Mouse (Mus musculus): ENCODE results near the gene Trim23. TPM values are rescaled to one million over a fixed set of nuclear protein-coding genes. Genes with fewer than 3 reads are reported as not detected.
"Not testable (repeated sequence)": the region's sequence is repeated elsewhere in the genome, so short reads cannot be mapped to it uniquely, and the experiment has no call there.

Gene Trim23
- polyA plus RNA-seq, 1 experiment from 2014 or later = 42.4 TPM

DNA sequence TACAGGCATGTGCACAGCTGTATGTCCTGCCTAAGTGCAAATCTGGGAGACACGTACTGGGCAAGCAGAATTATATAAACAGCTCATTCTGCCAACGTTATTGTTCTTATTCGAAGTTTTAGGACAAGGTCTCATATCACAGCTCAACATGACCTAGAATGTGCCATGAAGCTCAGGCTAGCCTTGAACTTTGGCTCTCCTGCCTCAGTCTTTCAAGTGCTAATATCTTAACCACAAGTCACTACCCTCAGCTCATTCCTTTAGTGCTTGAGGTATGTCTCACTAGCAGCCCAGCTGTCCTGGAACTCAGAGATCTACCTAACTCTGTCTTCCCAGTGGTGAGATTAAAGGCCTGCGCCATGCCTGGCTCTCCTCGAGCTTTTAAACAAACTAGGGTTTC lies 6.9 kb upstream of the Trim23 start:
- ATAC-seq (ENCODE audit: low FRiP score) = no peak

DNA sequence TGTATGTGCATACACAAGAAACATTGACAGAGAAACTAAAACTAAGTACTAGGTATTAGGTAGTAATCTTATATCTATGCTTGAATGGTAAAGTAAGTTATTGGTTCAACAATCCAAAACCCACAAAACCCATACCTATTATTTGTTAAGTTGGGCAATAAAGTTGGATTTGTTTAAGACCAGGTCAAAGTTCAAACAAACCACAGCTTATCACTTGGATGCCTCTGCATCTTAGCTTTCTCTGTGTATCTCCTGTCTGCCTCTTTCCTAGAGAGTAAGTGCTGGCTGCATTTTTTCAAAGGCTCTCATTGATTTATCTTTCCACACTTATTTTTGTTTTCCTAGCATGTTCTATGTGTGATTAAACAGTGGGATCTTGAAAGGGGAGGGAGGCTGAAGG lies 6.1 kb upstream of the Trim23 start:
- Histone ChIP-seq H3K4me3 (replicated peaks; ENCODE audit: low read length) (no peak overlapping the region), H3K9me3 (ENCODE audit: control insufficient read depth, low read length) (peaks cover 6% of the 10 kb centered on the region), H3K4me1 (replicated peaks; ENCODE audit: control insufficient read depth, insufficient read depth, low read length) (peaks cover 10% of the 10 kb centered on the region), H3K9ac (no peak overlapping the region), H3K27ac (no peak overlapping the region), H3K36me3 (replicated peaks; ENCODE audit: control insufficient read depth, insufficient read depth) (peaks cover 15% of the 10 kb centered on the region), H3K4me2 (replicated peaks) (no peak overlapping the region), H3K27me3 (ENCODE audit: control insufficient read depth, insufficient read depth, low read length) (no peaks in the 10 kb centered on the region)
- no peak for DNase-seq (ENCODE audit: low spot score)
- no peak for ATAC-seq (ENCODE audit: low FRiP score)

More for the DNA sequence above, 6.9 kb upstream of the Trim23 start:
- Histone ChIP-seq H3K4me2 (replicated peaks) (no peak overlapping the region), H3K27me3 (ENCODE audit: control insufficient read depth, insufficient read depth, low read length) (no peaks in the 10 kb centered on the region), H3K36me3 (replicated peaks; ENCODE audit: control insufficient read depth, insufficient read depth) (peaks cover 23% of the 10 kb centered on the region), H3K4me1 (replicated peaks; ENCODE audit: control insufficient read depth, insufficient read depth, low read length) (peaks cover 4% of the 10 kb centered on the region), H3K9me3 (ENCODE audit: control insufficient read depth, low read length) (peaks cover 6% of the 10 kb centered on the region), H3K9ac (no peak overlapping the region), H3K27ac (no peak overlapping the region), H3K4me3 (replicated peaks; ENCODE audit: low read length) (no peak overlapping the region)
- WGBS = 93% methylated on average over 5 of the region's 5 CpGs
- no peak for DNase-seq (ENCODE audit: low spot score)

DNA sequence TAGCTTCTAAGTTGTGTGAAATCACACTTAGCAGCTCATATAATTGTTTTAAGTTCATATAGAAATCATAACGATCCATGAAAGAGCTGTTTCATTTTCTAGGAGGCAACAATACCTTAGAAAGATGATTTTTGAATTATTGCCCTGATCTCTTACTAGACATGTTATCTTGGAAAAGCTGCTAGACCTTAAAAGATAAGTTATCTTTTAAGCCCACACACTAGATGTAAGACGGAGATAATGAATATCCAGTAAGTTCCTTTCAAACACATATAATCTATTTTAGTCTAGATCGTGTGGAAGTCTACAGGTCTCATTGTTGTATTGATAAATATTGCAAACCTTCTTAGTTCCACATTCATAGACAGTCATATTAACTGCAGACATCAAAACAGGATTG lies 1.7 kb upstream of the Trim23 start:
- Histone ChIP-seq H3K4me2 (replicated peaks) (peak overlapping the region; percentile 82), H3K9ac (peak overlapping the region; percentile 47), H3K4me3 (replicated peaks; ENCODE audit: low read length) (peak overlapping the region; percentile 90), H3K4me1 (replicated peaks; ENCODE audit: control insufficient read depth, insufficient read depth, low read length) (peaks cover 17% of the 10 kb centered on the region), H3K36me3 (replicated peaks; ENCODE audit: control insufficient read depth, insufficient read depth) (peaks cover 10% of the 10 kb centered on the region), H3K27me3 (ENCODE audit: control insufficient read depth, insufficient read depth, low read length) (no peaks in the 10 kb centered on the region), H3K27ac (no peak overlapping the region), H3K9me3 (ENCODE audit: control insufficient read depth, low read length) (no peaks in the 10 kb centered on the region)
- ATAC-seq (ENCODE audit: low FRiP score) (no peak), DNase-seq (ENCODE audit: low spot score) (no peak)
- 83% methylated on average over 3 of the region's 3 CpGs for WGBS

DNA sequence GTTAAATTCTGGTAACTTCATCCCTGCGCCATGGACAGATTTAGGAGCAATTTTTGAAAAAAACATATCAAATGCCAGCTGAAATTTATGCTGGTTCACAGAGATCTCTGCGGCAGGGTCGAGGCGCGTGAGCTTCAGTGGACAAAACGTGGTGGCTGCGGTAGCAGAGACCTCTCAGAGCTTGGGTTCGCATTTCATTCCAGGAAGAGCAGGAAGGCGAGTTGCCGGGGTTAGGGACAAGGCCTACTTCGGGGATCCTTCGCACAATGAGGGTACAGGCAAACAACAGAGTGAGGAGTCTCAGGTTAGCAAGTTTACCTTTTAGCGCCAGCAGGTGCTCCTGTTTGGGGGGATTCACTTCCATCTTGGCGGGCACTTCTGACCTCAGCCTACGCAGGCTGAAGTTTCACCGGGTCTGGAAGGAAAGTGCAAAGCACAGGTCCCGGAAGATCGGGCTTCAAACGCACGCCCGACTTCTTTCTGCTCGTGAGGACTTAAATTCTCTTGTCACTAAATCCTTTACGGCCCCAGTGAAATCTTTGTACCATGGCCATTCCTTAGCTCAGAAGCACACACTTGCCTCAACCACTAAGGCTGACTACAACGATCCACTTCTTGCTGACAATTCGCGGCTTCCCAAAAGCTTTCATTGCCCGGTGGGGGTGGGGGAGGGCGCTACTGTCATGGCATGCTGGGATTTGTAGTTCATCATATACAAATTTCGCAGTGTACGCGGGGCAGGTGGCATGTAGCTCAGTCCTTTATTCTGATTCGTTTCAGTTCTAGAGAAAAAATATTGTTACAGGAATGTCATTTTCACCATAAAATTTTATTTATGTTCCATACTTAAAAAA lies 574 bp upstream of the Trim23 start, which contains the start of gene Trappc13:
TSS of gene Trappc13 (minus strand) at position 674 of the 854 bp plus-strand sequence.
- DNase-seq (ENCODE audit: low spot score) (peak; percentile 30), ATAC-seq (ENCODE audit: low FRiP score) (peak; percentile 93)
- Histone ChIP-seq H3K9ac (peak within 1 kb of the TSS; percentile 81), H3K27ac (peak within 1 kb of the TSS; percentile 82), H3K4me3 (replicated peaks; ENCODE audit: low read length) (peak within 1 kb of the TSS; percentile 90), H3K4me1 (replicated peaks; ENCODE audit: control insufficient read depth, insufficient read depth, low read length) (peaks cover 17% of the 10 kb centered on the region), H3K36me3 (replicated peaks; ENCODE audit: control insufficient read depth, insufficient read depth) (peaks cover 19% of the 10 kb centered on the region), H3K4me2 (replicated peaks) (peak within 1 kb of the TSS; percentile 82), H3K27me3 (ENCODE audit: control insufficient read depth, insufficient read depth, low read length) (no peaks in the 10 kb centered on the region), H3K9me3 (ENCODE audit: control insufficient read depth, low read length) (no peaks in the 10 kb centered on the region)
- under 1% methylated on average over 32 of the region's 32 CpGs for WGBS

DNA sequence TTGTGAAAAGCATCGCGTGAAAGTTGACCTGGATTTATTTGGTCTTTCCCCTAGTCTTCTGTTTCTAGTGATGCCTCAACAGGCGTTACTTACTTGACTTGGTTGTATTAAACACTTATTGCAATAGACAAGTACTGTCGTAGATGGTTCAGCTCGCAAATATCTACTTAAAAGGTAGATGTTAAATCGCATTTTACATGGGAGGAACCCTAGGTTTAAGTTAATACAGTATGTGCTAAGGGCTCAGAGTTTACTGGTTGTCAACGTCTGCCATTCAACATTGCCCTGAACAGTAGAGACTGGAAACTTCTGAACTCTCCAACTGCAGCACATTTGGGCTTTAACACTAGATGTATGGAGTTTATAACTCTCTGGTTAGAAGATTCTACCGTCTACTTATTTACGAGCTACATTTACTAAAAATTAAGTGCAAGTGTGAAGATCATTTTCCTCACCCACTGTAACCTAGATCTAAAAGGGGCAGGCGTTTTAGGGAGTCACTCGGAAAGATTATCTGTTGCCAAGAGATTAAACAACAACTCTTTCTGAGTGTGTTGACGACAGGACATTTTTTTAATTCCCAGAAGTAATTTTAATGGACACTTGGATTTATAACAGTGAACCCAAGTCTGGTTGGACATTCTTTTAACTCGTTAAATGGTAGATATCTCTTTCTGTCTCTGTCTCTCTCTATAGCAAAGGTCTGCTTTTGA lies 735 bp downstream of the Trim23 start:
- Histone ChIP-seq H3K36me3 (replicated peaks; ENCODE audit: control insufficient read depth, insufficient read depth) (peaks cover 30% of the 10 kb centered on the region), H3K27ac (0 out of 2 replicates have a peak overlapping the region, but pooled peaks have one; percentile 75), H3K4me3 (replicated peaks; ENCODE audit: low read length) (peak overlapping the region; percentile 90), H3K4me2 (replicated peaks) (peak overlapping the region; percentile 82), H3K9ac (peak overlapping the region; percentile 81), H3K27me3 (ENCODE audit: control insufficient read depth, insufficient read depth, low read length) (no peaks in the 10 kb centered on the region), H3K4me1 (replicated peaks; ENCODE audit: control insufficient read depth, insufficient read depth, low read length) (peaks cover 17% of the 10 kb centered on the region), H3K9me3 (ENCODE audit: control insufficient read depth, low read length) (no peaks in the 10 kb centered on the region)
- WGBS = 24% methylated on average over 13 of the region's 13 CpGs
- DNase-seq (ENCODE audit: low spot score) (no peak), ATAC-seq (ENCODE audit: low FRiP score) (no peak)

DNA sequence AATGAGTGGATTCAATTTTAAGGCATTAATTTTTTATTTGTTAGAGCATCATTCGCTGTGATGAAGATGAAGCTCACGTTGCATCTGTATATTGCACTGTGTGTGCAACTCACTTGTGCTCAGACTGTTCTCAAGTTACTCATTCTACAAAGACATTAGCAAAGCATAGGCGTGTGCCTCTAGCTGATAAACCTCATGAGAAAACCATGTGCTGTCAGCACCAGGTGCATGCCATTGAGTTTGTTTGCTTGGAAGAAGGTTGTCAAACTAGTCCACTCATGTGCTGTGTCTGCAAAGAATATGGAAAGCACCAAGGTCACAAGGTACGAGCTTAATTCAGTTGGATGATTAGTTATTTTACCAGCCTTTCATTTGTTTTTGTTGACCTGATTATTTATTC lies 8.8 kb downstream of the Trim23 start:
- Histone ChIP-seq H3K36me3 (replicated peaks; ENCODE audit: control insufficient read depth, insufficient read depth) (peaks cover 82% of the 10 kb centered on the region), H3K27me3 (ENCODE audit: control insufficient read depth, insufficient read depth, low read length) (no peaks in the 10 kb centered on the region)

DNA sequence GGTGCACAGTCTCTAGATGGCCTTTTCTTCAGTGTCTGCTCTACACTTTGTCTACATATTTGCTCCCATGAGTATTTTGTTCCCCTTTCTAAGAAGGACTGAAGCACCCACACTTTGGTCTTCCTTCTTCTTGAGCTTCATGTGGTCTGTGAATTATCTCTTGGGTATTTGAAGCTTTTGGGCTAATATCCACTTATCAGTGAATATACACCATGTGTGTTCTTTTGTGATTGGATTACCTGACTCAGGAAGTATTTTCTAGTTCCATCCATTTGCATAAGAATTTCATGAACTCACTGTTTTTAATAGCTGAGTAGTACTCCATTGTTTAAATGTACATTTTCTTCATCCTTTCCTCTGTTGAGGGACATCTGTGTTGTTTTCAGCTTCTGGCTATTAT lies 17.3 kb downstream of the Trim23 start:
- not testable (repeated sequence) for ATAC-seq (ENCODE audit: low FRiP score); H3K27me3 ChIP-seq (ENCODE audit: control insufficient read depth, insufficient read depth, low read length); H3K9ac ChIP-seq; H3K4me3 ChIP-seq (replicated peaks; ENCODE audit: low read length); H3K4me2 ChIP-seq (replicated peaks); H3K27ac ChIP-seq; H3K9me3 ChIP-seq (ENCODE audit: control insufficient read depth, low read length); DNase-seq (ENCODE audit: low spot score); H3K4me1 ChIP-seq (replicated peaks; ENCODE audit: control insufficient read depth, insufficient read depth, low read length)
- peaks cover 52% of the 10 kb centered on the region for H3K36me3 ChIP-seq (replicated peaks; ENCODE audit: control insufficient read depth, insufficient read depth)

More for the DNA sequence above, 8.8 kb downstream of the Trim23 start:
- H3K4me3 ChIP-seq (replicated peaks; ENCODE audit: low read length) = no peak overlapping the region
- 93% methylated on average over 4 of the region's 4 CpGs for WGBS
- H3K27ac ChIP-seq = no peak overlapping the region
- DNase-seq (ENCODE audit: low spot score) (no peak), ATAC-seq (ENCODE audit: low FRiP score) (no peak)
- H3K9me3 ChIP-seq (ENCODE audit: control insufficient read depth, low read length) = no peaks in the 10 kb centered on the region
- no peaks in the 10 kb centered on the region for H3K4me1 ChIP-seq (replicated peaks; ENCODE audit: control insufficient read depth, insufficient read depth, low read length)
- H3K4me2 ChIP-seq (replicated peaks) = no peak overlapping the region
- H3K9ac ChIP-seq = no peak overlapping the region

DNA sequence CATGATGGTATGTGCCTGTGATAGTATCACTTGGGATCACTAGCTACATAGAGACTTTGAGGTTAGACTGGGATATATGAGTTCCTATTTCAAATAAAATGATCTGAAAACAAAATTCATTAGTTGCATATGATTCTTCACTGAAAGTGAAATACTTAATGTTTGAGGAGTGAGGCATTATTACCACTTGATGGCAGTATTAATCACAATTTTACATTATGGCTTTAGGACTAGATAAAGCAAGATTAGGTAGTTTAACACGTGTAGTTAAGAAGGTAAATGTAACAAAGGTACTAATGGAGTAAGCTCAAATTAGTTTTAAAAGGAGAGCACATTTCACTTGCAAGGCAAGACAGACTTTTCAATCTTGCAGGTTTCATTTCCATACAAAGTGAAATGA lies 25.7 kb downstream of the Trim23 start:
- peaks cover 59% of the 10 kb centered on the region for H3K36me3 ChIP-seq (replicated peaks; ENCODE audit: control insufficient read depth, insufficient read depth)
- no peak for DNase-seq (ENCODE audit: low spot score)
- H3K4me1 ChIP-seq (replicated peaks; ENCODE audit: control insufficient read depth, insufficient read depth, low read length) = no peaks in the 10 kb centered on the region
- no peak overlapping the region for H3K27ac ChIP-seq
- no peak overlapping the region for H3K4me3 ChIP-seq (replicated peaks; ENCODE audit: low read length)
- H3K9me3 ChIP-seq (ENCODE audit: control insufficient read depth, low read length) = no peaks in the 10 kb centered on the region
- H3K27me3 ChIP-seq (ENCODE audit: control insufficient read depth, insufficient read depth, low read length) = no peaks in the 10 kb centered on the region
- ATAC-seq (ENCODE audit: low FRiP score) = no peak
- 71% methylated on average over 1 of the region's 1 CpGs for WGBS
- no peak overlapping the region for H3K4me2 ChIP-seq (replicated peaks)
- H3K9ac ChIP-seq = no peak overlapping the region

DNA sequence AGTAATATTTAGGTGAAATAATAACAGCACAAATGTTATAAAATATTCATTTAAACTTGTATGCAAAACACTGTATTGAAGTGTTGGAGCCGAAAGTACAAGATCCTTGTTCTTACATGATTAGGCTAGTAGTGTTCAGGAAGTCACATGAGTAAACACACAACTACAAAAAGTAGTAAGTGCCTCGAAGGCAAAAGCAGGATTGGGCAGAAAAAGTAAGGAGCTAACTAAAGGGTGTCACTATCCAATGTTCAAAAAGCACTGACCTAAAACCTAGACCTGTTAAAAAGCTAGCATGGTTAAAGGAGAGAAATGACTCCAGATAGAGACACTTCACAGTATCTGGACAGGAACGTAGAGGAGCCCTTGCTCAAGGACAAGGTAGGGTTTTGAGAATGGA lies 48.9 kb downstream of the Trim23 start:
- no peak for ATAC-seq (ENCODE audit: low FRiP score)
- DNase-seq (ENCODE audit: low spot score) = no peak

More for the DNA sequence above, 48.9 kb downstream of the Trim23 start:
- Histone ChIP-seq H3K4me3 (replicated peaks; ENCODE audit: low read length) (peak overlapping the region; percentile 70), H3K36me3 (replicated peaks; ENCODE audit: control insufficient read depth, insufficient read depth) (peaks cover 9% of the 10 kb centered on the region), H3K4me2 (replicated peaks) (peak overlapping the region; percentile 83), H3K27me3 (ENCODE audit: control insufficient read depth, insufficient read depth, low read length) (no peaks in the 10 kb centered on the region), H3K9ac (peak overlapping the region; percentile 81), H3K9me3 (ENCODE audit: control insufficient read depth, low read length) (no peaks in the 10 kb centered on the region), H3K27ac (no peak overlapping the region), H3K4me1 (replicated peaks; ENCODE audit: control insufficient read depth, insufficient read depth, low read length) (peaks cover 11% of the 10 kb centered on the region)
- WGBS = 77% methylated on average over 3 of the region's 3 CpGs

All from hindbrain, embryonic 14.5 days (tissue).